Comparison of ENCODE assay signal across 7 mouse cellular contexts in genomic region chr7:128236856-128237592, GRCm38 (mm10). TPM values are rescaled to one million over a fixed set of nuclear protein-coding genes. Genes with fewer than 3 reads are reported as not detected.
DNase-seq lines count a peak whose midpoint lies in the region; ATAC-seq and TF ChIP-seq lines count a peak whose summit lies in the region.

Armc5 (plus strand) TSS chr7:128237342.

- peak within 1 kb of the TSS; percentile 63 for H3K4me3 ChIP-seq in embryonic facial prominence, embryonic 11.5 days (ENCODE audit: low read depth, low read length)
- peak within 1 kb of the TSS; percentile 75 for H3K4me3 ChIP-seq in limb, embryonic 10.5 days
- peak within 1 kb of the TSS; percentile 61 for H3K4me3 ChIP-seq in midbrain, embryonic 12.5 days
- H3K4me3 ChIP-seq in small intestine, adult 2 months (ENCODE audit: low read depth, low read length) = peak within 1 kb of the TSS; percentile 84

- peak within 1 kb of the TSS; percentile 73 for H3K4me2 ChIP-seq in embryonic facial prominence, embryonic 11.5 days (ENCODE audit: low read depth, low read length)
- peak within 1 kb of the TSS; percentile 85 for H3K4me2 ChIP-seq in midbrain, embryonic 12.5 days (replicated peaks)

- H3K27me3 ChIP-seq in embryonic facial prominence, embryonic 11.5 days (ENCODE audit: control insufficient read depth, insufficient read depth, low read length) = no peaks in the 10 kb centered on the region
- H3K27me3 ChIP-seq in limb, embryonic 10.5 days (ENCODE audit: low read depth, poor library complexity, severe bottlenecking) = no peaks in the 10 kb centered on the region
- no peaks in the 10 kb centered on the region for H3K27me3 ChIP-seq in midbrain, embryonic 12.5 days
- no peaks in the 10 kb centered on the region for H3K27me3 ChIP-seq in small intestine, adult 2 months (ENCODE audit: control insufficient read depth, insufficient read depth, low read length)

- TF ChIP-seq POLR2A in small intestine, adult 2 months (IDR thresholded peaks at IDR 0.05; ENCODE audit: low read depth, low read length) = no peak

- peak within 1 kb of the TSS; percentile 91 for H3K27ac ChIP-seq in embryonic facial prominence, embryonic 11.5 days (replicated peaks; ENCODE audit: low read depth, low read length)
- peak within 1 kb of the TSS; percentile 94 for H3K27ac ChIP-seq in limb, embryonic 10.5 days
- H3K27ac ChIP-seq in midbrain, embryonic 12.5 days (replicated peaks) = peak within 1 kb of the TSS; percentile 90
- H3K27ac ChIP-seq in small intestine, adult 2 months (ENCODE audit: insufficient read depth, low read depth, low read length) = peak within 1 kb of the TSS; percentile 99

- 0 out of 2 replicates have a peak, but pooled peaks have one; percentile 11 for ATAC-seq in embryonic facial prominence, embryonic 11.5 days (replicated peaks; ENCODE audit: insufficient number of reproducible peaks, low FRiP score, low TSS enrichment, low read depth)
- ATAC-seq in granulocyte monocyte progenitor cell, adult 5-6 weeks (replicated peaks; ENCODE audit: poor library complexity, severe bottlenecking) = peak; percentile 17; the same call in 1 of the 2 replicates
- ATAC-seq in midbrain, embryonic 12.5 days (ENCODE audit: low FRiP score, low read depth) = no peak; the same call in 1 of the 2 replicates

- no peaks in the 10 kb centered on the region for H3K36me3 ChIP-seq in embryonic facial prominence, embryonic 11.5 days (replicated peaks; ENCODE audit: control insufficient read depth, insufficient read depth, low read depth, low read length)
- H3K36me3 ChIP-seq in limb, embryonic 10.5 days = peaks cover 32% of the 10 kb centered on the region
- H3K36me3 ChIP-seq in midbrain, embryonic 12.5 days = peaks cover 26% of the 10 kb centered on the region
- H3K36me3 ChIP-seq in small intestine, adult 2 months (ENCODE audit: control insufficient read depth, insufficient read depth, low read length) = peaks cover 20% of the 10 kb centered on the region

- no peaks in the 10 kb centered on the region for H3K4me1 ChIP-seq in embryonic facial prominence, embryonic 11.5 days (ENCODE audit: control insufficient read depth, insufficient read depth, low read length)
- H3K4me1 ChIP-seq in limb, embryonic 10.5 days = peaks cover 26% of the 10 kb centered on the region
- H3K4me1 ChIP-seq in midbrain, embryonic 12.5 days = peaks cover 21% of the 10 kb centered on the region
- H3K4me1 ChIP-seq in small intestine, adult 2 months (ENCODE audit: control insufficient read depth, insufficient read depth, insufficient read length, low read length) = peaks cover 11% of the 10 kb centered on the region

- H3K9ac ChIP-seq in embryonic facial prominence, embryonic 11.5 days (replicated peaks; ENCODE audit: low read length) = peak within 1 kb of the TSS; percentile 85
- H3K9ac ChIP-seq in midbrain, embryonic 12.5 days (replicated peaks) = peak within 1 kb of the TSS; percentile 63

- H3K9me3 ChIP-seq in embryonic facial prominence, embryonic 11.5 days (replicated peaks; ENCODE audit: control insufficient read depth, low read length) = no peaks in the 10 kb centered on the region
- no peaks in the 10 kb centered on the region for H3K9me3 ChIP-seq in limb, embryonic 10.5 days (replicated peaks)
- H3K9me3 ChIP-seq in midbrain, embryonic 12.5 days = no peaks in the 10 kb centered on the region

- TF ChIP-seq CTCF in small intestine, adult 2 months (IDR thresholded peaks at IDR 0.05; ENCODE audit: extremely low read depth, insufficient read length, insufficient replicate concordance, low read depth, low read length) = peak; percentile 91

- 26% methylated on average over 37 of the region's 37 CpGs for WGBS in embryonic facial prominence, embryonic 11.5 days
- 27% methylated on average over 37 of the region's 37 CpGs for WGBS in limb, embryonic 10.5 days
- WGBS in midbrain, embryonic 12.5 days = 25% methylated on average over 37 of the region's 37 CpGs
- WGBS in small intestine, adult 2 months = 18% methylated on average over 37 of the region's 37 CpGs

- peak; percentile 86 for DNase-seq in adrenal gland, postnatal 25 days
- peak; percentile 89 for DNase-seq in embryonic facial prominence, embryonic 11.5 days (ENCODE audit: low spot score)
- DNase-seq in kidney, adult 11 months = peak; percentile 85
- DNase-seq in limb, embryonic 10.5 days (ENCODE audit: low spot score) = peak; percentile 90

RNA-seq across cellular contexts. Expression of gene Armc5, which starts in this region (rescaled TPM):
- 19.3 and 20.5 TPM in 2 replicates for total RNA-seq in adrenal gland, postnatal 25 days (2021)
- 6.6 and 6.8 TPM in 2 replicates for polyA plus RNA-seq in embryonic facial prominence, embryonic 11.5 days (2014; fragmentation: Nextera tagmentation; extraction: Ambion mirVana)
- total RNA-seq in granulocyte monocyte progenitor cell, adult 5-6 weeks (2014; fragmentation: Nextera tagmentation) = 6.0 and 15.4 TPM in 2 replicates
- 9.3 and 9.6 TPM in 2 replicates for total RNA-seq in granulocyte monocyte progenitor cell, adult 5-6 weeks (2017)
- 17.8 and 20.0 TPM in 2 replicates for polyA plus RNA-seq in limb, embryonic 10.5 days (2016; fragmentation: Nextera tagmentation; extraction: Ambion mirVana)
- polyA plus RNA-seq in midbrain, embryonic 12.5 days (2016; fragmentation: Nextera tagmentation; extraction: Ambion mirVana) = 16.3 and 16.7 TPM in 2 replicates
- 24.7 and 57.1 TPM in 2 replicates for polyA plus RNA-seq in small intestine, adult 2 months (2012; rRNA removed)
